Mouse (Mus musculus) adrenal gland, postnatal 0 days (tissue): ENCODE results near the gene BC049715. TPM values are rescaled to one million over a fixed set of nuclear protein-coding genes. Genes with fewer than 3 reads are reported as not detected.

Experiments used
- microRNA-seq: library from miRNA; unstranded; fragments of <30 nt; microRNA quantifications from one replicate; pipeline ENCODE4, GENCODE M21; 2016; ENCODE audit warnings: borderline replicate concordance; ENCODE audit not compliant: insufficient number of aligned reads
- polyA plus RNA-seq: library from polyadenylated mRNA; unstranded; fragments of >200 nt; fragmentation: Nextera tagmentation; extraction: Ambion mirVana; gene quantifications from 2 replicates; pipeline ENCODE4 v1.2.1, GENCODE M21; 2015

Gene BC049715
- polyA plus RNA-seq, result 1.2 and 1.5 TPM in 2 replicates

DNA sequence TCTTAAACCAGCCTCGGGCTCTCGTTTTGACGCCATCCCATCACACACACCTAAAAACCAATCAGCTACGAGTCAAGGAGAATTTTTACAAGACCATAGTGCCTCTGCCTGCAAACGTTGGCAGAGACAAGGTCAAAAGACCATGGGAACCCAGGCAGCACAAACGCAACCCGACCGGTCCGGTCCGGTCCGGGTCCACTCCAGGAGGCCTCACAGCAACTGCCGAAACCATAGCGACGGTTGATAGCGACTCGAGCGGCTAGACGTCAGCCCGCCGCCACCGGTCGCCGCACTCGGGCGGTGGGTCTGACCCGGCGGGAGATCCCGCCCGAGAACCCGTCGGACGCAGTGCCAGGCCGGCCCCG, at the start of gene BC049715:
Gene BC049715, plus strand, starts transcription at position 111 of the 365 bp plus-strand sequence.

GRCm38 (mm10) chr6:136781377-136781986, 45.9 kb upstream of the BC049715 start, which contains the start of gene Gucy2c:
TSS of gene Gucy2c (minus strand) at chr6:136781765.

GRCm38 (mm10) chr6:136803739-136804633, 23.4 kb upstream of the BC049715 start, which contains the start of gene Hist4h4:
TSS of gene Hist4h4 (minus strand) at chr6:136804415.

DNA sequence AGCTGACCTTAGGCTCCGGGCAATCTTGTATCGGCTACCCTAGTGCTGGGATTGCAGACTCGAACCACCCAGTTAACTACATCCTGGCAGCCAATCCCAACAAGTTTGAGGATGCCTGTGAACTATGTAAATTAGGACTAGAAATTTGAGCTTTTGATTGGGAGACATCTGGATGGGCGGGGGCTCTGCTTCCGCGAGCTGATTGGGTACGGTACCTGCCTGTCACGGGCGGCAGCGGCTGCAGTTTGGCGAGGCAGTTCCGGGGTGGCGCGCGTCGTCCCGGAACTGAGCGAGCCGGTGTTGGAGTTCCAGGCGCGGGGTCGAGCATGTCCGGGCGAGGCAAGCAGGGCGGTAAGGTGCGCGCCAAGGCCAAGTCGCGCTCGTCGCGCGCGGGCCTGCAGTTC, 19.4 kb upstream of the BC049715 start, which contains the start of gene H2afj:
Gene H2afj, plus strand, starts transcription at position 231 of the 404 bp plus-strand sequence.

DNA sequence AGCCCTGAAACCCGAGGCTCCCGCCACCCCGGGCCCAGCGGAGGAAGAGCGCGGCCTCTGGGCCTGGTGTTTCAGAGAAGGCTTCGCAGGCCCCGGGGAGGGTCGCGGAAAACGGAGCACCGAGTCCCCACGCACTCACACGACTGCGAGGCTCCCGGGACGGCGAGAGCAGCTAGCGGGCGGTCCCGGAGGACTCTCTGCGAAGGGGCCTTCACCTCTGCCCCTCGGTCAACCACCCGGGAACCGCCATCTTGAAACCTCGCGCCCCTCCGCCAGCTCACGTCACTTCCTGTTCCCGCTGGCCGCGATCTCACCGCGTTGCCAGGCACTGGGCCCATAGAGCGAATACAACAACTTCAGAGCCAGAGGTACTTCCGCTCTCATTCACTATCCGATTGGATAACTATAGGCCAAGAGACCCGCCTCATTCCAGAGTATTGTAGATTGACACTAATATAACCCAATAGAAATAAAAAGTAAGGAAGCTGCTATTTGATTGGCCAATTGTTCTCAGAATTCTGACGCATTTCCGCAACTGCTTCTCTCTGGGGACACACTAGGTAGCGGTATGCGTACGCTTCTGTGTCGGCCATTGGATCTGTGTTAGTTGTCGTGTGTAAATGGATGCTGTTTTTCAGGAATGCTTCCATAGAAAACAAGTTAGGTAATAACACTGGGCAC, 595 bp downstream of the BC049715 start, which contains the start of gene Wbp11:
Gene Wbp11, minus strand, starts transcription at position 353 of the 681 bp plus-strand sequence.

GRCm38 (mm10) chr6:136835352-136835751, 7.9 kb downstream of the BC049715 start, which contains the start of gene Smco3:
TSS of gene Smco3 (minus strand) at chr6:136835452.

DNA sequence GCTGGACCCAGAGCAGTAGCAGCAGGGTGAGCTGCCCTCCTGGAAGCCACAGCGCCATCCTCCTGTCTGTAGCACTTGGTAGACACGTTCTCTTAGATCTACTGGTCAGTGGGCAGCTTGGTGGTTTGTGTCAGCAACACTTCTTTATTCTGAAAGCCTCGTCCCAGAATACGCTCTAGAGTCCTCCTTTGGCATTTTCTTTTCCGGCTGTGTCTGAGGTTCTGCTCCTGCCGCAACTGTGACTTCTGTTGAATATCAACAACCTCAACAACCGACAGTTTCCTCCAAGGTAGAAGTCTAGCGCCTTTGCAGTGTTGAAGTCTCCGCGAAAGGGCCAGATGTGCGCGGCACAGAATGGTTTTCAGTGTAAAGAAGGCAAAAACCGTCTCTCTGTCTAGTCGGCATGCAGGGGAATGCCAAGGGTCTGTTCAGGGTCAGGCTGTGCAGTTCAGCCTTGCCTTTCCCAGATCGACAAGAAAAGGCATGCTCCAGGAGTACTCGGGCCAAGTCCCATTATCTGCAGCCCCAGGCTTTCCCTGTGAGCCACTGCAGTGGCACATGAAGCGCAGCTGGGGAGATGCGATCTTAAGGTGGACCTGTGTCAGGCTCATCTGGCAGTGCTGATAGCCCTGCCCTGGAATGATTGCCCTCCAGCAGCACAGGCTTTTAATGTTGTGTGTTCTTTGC, 29.9 kb downstream of the BC049715 start, which contains the start of gene Art4:
Gene Art4, minus strand, starts transcription at position 548 of the 687 bp plus-strand sequence.

DNA sequence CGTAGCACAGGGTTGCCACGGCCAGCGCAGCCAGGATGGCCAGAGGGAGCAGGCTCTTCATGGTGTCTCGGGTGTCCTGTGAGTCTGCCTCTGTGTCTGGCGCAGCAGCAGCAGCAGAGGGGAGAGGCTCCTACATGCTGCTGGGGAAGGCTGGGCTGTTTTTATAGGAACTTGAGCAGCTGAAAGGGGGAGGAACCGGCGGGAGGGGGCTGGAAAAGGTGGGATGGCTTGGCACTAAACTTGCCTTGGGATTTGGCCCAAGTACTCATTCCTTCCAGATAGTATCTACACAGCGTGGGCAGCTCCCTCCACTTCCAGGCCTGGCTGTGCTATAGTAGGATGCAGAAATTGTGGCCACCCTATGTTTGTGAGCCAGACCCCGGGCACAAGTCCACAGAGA, 48.2 kb downstream of the BC049715 start, which contains the start of gene Mgp:
Gene Mgp, minus strand, starts transcription at position 154 of the 400 bp plus-strand sequence.

Small RNA genes within 50 kb of the gene (microRNA-seq; reads per million reads assigned to microRNA genes)
- gene Gm44364, result not detected

Other genes starting within 250 kb of the BC049715 start
- gene Plbd1, start 165.7 kb upstream of the BC049715 start, polyA plus RNA-seq, result 7.8 and 25.1 TPM in 2 replicates
- gene Gucy2c, start 45.9 kb upstream of the BC049715 start, polyA plus RNA-seq, result 0.06 and 0.08 TPM in 2 replicates
- 0.44 and 0.66 TPM in 2 replicates for gene Hist4h4, start 23.2 kb upstream of the BC049715 start, polyA plus RNA-seq
- 353 and 420 TPM in 2 replicates for gene H2afj, start 19.4 kb upstream of the BC049715 start, polyA plus RNA-seq
- 46.0 and 59.2 TPM in 2 replicates for gene Wbp11, start 607 bp downstream of the BC049715 start, polyA plus RNA-seq
- gene Smco3, start 7.8 kb downstream of the BC049715 start, polyA plus RNA-seq, result 1.6 and 5.3 TPM in 2 replicates
- 8.2 and 12.0 TPM in 2 replicates for gene Art4, start 30.1 kb downstream of the BC049715 start, polyA plus RNA-seq
- 449 and 981 TPM in 2 replicates for gene Mgp, start 48.2 kb downstream of the BC049715 start, polyA plus RNA-seq
- gene Erp27, start 94.6 kb downstream of the BC049715 start, polyA plus RNA-seq, result 0.18 and 0.61 TPM in 2 replicates
- 1.3 and 1.7 TPM in 2 replicates for gene Pde6h, start 96.2 kb downstream of the BC049715 start, polyA plus RNA-seq
- gene Arhgdib, start 114.3 kb downstream of the BC049715 start, polyA plus RNA-seq, result 88.0 and 130 TPM in 2 replicates